Mouse (Mus musculus): ENCODE data around the gene Nacad. TPM values are rescaled to one million over a fixed set of nuclear protein-coding genes. Genes with fewer than 3 reads are reported as not detected.

Nacad gene
- total RNA-seq, 2 experiments from 2014 or later = 2.0 to 2.2 TPM

- no peak for DNase-seq (ENCODE audit: low spot score in 2 of 2)
Observed at GRCm38 (mm10) chr11:6585748-6586147, 20.1 kb downstream of the Nacad start.

DNA sequence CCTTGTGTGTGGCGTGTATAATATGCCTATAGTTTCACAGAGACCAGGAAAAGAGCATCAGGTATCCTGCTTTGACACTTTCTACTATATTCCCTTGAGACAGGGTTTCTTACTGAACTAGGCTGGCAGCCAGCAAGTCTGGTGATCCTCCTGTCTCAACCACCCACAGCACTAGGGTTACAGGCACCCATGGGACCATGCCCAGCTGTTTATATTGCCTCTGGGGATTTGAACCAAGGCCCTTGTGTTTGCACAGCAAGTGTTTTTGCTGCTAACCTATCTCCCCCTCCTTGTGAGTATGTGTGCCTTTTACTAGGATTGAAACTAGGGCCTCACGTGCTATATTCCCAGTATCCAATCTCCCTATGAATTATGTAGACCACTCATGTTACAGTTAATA, 24.3 kb downstream of the Nacad start:
- no peak for DNase-seq (ENCODE audit: low spot score in 2 of 2)

- no peak for DNase-seq (ENCODE audit: low spot score in 2 of 2)
Observed at GRCm38 (mm10) chr11:6580065-6580750, 25.6 kb downstream of the Nacad start.

DNA sequence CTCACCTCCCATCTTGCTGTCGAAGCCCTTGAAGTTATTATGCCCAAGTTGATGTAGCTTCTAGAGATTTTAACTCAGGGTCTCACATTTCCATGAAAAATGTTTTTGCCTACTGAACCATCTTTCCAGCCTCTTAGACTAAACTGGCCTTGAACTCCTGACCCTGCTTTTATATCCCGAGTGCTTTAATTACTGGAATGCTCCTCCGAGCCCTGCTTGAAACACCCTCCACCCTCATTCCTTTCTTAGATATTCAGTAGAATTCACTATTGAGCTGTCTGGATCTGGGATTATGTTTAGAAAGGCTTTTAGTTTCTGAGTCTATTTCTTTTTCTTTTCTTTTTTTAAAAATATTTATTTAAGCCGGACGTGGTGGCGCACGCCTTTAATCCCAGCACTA, 26.5 kb downstream of the Nacad start:
- no peak for DNase-seq (ENCODE audit: low spot score in 2 of 2)

DNA sequence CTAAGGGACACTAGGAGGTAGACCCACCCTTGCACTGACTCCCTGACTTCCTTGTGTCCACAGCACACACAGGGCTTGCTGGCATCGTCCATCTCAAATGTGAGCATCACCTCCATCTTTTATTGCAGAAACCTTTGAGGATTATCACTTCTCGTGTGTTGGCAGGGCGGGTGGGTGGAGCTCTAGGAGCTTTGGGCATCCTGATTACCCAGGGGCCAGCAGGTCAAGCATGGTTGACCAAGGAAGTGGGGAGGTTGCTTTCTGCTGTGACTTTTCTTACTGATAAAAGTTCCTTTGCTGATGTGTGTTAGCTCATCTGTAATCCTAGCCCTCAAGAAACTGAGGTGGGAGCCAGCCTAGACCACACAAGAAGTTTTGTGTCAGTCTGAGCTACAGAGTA, 29.7 kb downstream of the Nacad start:
- no peak for DNase-seq (ENCODE audit: low spot score in 2 of 2)

- no peak for DNase-seq (ENCODE audit: low spot score in 2 of 2)
Observed at GRCm38 (mm10) chr11:6569410-6569777, 36.5 kb downstream of the Nacad start.

GRCm38 (mm10) chr11:6568584-6569409, 37.1 kb downstream of the Nacad start:
- DNase-seq (ENCODE audit: low spot score in 2 of 2) = peak in 1 of 2 experiments; percentile 38

- no peak for DNase-seq (ENCODE audit: low spot score in 2 of 2)
Observed at GRCm38 (mm10) chr11:6567951-6568350, 37.9 kb downstream of the Nacad start.

DNA sequence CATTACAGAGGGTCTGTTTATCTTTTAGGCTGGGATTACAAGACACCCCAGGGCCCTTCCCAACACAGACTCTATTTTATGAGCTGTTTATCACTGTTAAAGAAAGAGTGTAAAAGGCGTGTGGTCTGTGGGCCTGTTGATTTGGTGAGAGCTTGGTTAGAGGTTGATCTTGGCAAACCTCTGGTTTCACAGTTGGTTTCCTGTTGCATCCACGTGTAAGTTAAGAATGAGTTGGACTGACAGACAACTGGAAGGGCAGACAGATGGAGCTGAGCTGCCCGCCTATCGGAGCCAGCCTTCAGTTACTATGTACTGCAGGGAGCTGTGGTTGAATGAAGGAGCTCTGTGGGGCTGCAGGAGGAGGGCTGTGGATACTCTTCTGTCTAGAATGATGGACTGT, 39.4 kb downstream of the Nacad start:
- DNase-seq (ENCODE audit: low spot score in 2 of 2) = no peak

DNA sequence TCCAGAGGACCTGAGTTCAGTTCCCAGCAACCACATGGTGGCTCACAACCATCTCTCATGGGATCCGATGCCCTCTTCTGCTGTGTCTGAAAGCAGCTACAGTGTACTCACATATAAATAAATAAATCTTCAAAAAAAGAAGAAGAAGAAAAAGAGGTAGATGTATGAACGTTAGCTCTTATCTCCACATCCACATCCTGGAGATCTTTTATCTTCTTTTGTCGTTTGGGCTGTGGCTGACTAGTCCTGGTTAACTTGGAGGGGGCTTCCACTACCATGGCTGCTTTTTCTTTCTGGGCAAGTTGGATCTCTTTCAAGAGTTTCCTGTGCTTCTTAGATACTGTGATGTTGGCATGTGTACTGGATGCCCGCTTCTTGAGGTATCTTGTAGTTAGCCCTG, 42.7 kb downstream of the Nacad start:
- DNase-seq (ENCODE audit: low spot score in 2 of 2) = no peak

GRCm38 (mm10) chr11:6562359-6562758, 43.5 kb downstream of the Nacad start:
- DNase-seq (ENCODE audit: low spot score in 2 of 2) = no peak

DNA sequence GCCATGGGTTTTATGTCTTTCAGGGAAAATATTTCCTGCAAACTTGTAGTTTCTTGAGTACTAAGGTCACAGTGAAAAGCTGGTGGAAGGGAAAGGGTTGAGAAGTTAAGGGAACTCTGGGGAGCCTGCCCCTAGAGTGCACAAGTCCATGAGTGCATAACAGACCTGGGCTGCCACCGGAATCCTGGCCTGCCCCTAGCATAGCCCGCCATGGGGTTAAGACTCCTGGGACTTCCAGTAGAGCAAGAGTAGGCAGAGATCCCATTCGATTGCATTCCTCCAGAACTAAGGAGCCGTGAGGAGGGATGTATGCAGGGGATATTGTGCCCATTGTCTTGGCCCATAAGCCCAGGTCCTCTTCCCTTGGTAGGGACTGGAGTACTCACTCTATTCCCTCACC, 44.4 kb downstream of the Nacad start:
- DNase-seq (ENCODE audit: low spot score in 2 of 2) = no peak

DNA sequence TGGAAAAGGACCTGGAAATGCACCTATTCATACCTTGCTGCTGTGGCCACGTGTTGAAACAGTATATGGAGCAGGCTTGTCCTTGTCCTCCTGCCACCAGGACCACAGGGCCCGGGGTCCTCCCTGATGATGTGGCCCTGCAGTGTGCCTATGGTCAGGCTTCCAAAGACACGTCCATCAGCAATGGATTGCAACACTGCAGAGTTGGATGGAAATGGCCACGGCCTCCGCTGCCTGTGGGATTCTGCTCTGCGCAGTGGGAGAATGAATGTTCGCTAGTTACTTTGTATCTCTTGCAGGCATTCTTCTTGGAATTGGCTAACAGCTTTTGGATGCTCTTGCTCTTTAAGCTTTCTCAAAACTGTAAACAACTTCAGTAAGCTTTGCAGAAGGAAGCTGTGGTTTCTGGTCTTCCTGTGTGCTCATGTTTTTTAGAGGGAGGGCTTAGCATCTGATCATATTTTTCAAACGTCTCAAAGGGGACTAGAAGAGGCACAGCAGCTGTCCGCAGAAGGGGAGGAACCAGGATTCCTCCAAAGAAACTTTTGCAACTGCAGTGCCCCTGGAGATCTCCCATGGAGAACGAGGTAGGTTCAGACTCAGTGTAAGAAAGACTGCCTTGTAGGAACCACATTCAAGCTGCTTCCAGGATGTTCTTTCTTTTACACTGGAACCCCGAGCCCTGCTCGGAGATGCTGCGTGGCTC, 45.0 kb downstream of the Nacad start:
- peak in 1 of 2 experiments; percentile 23 for DNase-seq (ENCODE audit: low spot score in 2 of 2)

DNA sequence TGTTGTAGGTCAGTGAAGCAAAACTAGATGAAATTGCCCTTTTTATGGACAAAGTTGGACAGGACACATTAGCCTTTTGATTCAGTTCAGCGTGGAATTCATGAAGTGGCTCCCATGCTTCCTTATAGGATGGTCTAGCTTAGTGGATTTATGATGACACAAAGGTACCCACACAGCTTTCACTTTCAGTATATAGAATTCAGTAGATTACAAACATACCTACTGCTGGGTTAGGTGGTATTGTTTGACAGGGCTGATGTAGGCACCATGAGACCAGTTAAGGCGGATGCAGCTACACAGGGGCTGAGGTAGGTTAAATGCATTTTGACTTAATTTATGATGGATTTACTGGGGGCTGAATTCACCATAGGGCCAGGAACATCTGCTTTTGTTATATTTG, 45.9 kb downstream of the Nacad start:
- DNase-seq (ENCODE audit: low spot score in 2 of 2) = no peak

DNA sequence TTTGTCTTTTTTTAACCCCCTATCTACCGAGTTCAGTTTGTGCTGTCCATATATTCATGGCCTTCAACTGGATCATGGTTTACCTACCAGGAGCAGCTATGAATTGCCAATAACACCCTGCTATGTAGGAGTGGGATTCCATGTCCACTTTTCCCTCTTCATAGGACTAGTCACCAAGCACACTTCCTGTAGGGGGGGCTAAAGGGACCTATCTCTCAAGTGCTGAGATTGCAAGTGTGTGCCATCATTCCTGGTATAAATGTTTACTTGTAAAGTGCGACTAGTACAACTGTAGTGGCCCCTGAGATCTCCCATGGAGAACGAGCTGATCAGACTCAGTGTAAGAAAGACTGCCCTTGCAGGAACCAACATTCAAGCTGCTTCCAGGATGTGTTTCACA, 47.6 kb downstream of the Nacad start:
- DNase-seq (ENCODE audit: low spot score in 2 of 2) = no peak

DNA sequence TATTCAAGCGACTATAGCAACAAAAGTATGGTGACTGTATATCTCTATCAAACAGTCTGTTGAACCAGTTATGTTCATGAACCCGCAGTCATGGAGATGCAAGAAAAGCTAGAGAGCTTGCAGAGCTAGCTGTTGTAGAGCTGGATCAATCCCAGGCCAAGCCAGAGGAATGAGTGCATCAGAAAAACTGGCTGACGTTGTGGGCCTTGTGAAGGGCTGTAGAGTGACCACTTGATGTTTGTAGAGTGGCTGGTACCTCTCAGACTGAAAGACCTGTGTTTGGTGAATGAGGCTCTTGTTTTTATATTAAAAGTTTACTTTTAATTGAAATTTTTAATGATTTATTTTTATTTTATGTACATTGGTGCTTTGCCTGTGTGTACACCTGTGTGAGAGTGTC, 55.7 kb downstream of the Nacad start:
- no peak for DNase-seq (ENCODE audit: low spot score in 2 of 2)

DNA sequence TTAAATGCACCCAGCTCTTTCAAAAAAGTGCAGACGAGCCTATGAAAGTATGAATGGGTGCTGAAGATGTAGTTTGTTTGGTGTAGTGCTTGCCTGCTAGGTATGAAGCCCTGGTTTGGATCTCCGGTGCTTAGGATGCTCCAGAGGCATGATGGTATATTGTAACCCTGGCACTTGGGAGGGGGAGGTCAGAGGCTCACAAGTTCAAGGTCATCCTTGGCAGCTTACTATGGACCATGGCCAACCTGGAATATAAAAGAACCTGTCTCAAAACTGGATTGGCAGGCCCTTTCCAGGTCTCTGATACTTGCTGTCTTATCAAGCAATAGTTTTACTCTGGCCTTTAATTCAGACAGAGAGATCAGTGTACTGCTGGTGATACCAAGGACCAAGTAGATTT, 56.1 kb downstream of the Nacad start:
- no peak for DNase-seq (ENCODE audit: low spot score in 2 of 2)

Other genes with a start within 250 kb of the Nacad start
- gene Zmiz2, start 217.0 kb downstream of the Nacad start, total RNA-seq (2021) = 10 to 100 TPM; 35.6 to 40.1 TPM
- gene Ppia, start 190.6 kb downstream of the Nacad start, total RNA-seq (2021) = 1,000 to 10,000 TPM; 1,218 to 1,228 TPM
- 10 to 100 TPM; 96.2 to 97.0 TPM for gene H2afv, start 161.6 kb downstream of the Nacad start, total RNA-seq (2021)
- 10 to 100 TPM; 84.0 to 90.4 TPM for gene Purb, start 130.1 kb downstream of the Nacad start, total RNA-seq (2021)
- gene Myo1g, start 85.1 kb downstream of the Nacad start, total RNA-seq (2021) = 1 to 10 TPM; 3.0 to 3.4 TPM
- gene Ccm2, start 59.2 kb downstream of the Nacad start, total RNA-seq (2021) = 10 to 100 TPM; 40.2 to 50.8 TPM
- gene Tbrg4, start 20.0 kb upstream of the Nacad start, total RNA-seq (2021) = 10 to 100 TPM; 55.1 to 59.1 TPM
- not detected for gene Wap, start 32.6 kb upstream of the Nacad start, total RNA-seq (2021)
- gene Ramp3, start 52.5 kb upstream of the Nacad start, total RNA-seq (2021) = 1 to 10 TPM in 1 of 2 experiments, under 1 TPM in 1; 0.98 to 1.7 TPM
- gene Gm11983, start 231.6 kb upstream of the Nacad start, total RNA-seq (2021) = not detected

All from gastrocnemius, postnatal 4 days (tissue).